Mouse (Mus musculus) neutrophil, adult 83 days (primary cell): ENCODE measurements around the gene Snrpb. TPM values are rescaled to one million over a fixed set of nuclear protein-coding genes. Genes with fewer than 3 reads are reported as not detected.

Experiments
- total RNA-seq, 2 experiments: library from RNA; stranded (reverse); gene quantifications; one replicate each; pipeline ENCODE4 v1.2.4; 2023

Gene Snrpb
- 100 to 1,000 TPM; 152 to 163 TPM for total RNA-seq

GRCm38 (mm10) chr2:130178706-130179506 is at the start of gene Snrpb:
Gene Snrpb, minus strand, starts transcription at chr2:130179403.

GRCm38 (mm10) chr2:130194894-130195293 is 15.7 kb upstream of the Snrpb start, which contains the start of gene Tmc2:
Gene Tmc2, plus strand, starts transcription at chr2:130195194.

Other genes with a start within 250 kb of the Snrpb start
- 10 to 100 TPM in 1 of 2 experiments, 1 to 10 TPM in 1; 7.8 to 13.8 TPM for gene Tgm3, start 167.1 kb downstream of the Snrpb start, total RNA-seq
- gene Tgm6, start 67.0 kb downstream of the Snrpb start, total RNA-seq, result not detected
- gene Tmc2, start 15.8 kb upstream of the Snrpb start, total RNA-seq, result not detected
- 100 to 1,000 TPM in 1 of 2 experiments, 10 to 100 TPM in 1; 91.1 to 110 TPM for gene Nop56, start 95.0 kb upstream of the Snrpb start, total RNA-seq
- gene Idh3b, start 105.1 kb upstream of the Snrpb start, total RNA-seq, result 10 to 100 TPM; 56.2 to 62.2 TPM
- not detected for gene Ebf4, start 115.8 kb upstream of the Snrpb start, total RNA-seq
- under 1 TPM; 0.40 to 0.96 TPM for gene Cpxm1, start 218.2 kb upstream of the Snrpb start, total RNA-seq
- not detected for gene Gm28372, start 225.8 kb upstream of the Snrpb start, total RNA-seq
- not detected for gene 1700020A23Rik, start 225.9 kb upstream of the Snrpb start, total RNA-seq
- not detected for gene Tmem239, start 227.1 kb upstream of the Snrpb start, total RNA-seq
- 10 to 100 TPM; 59.3 to 68.0 TPM for gene Vps16, start 244.9 kb upstream of the Snrpb start, total RNA-seq
- gene Pced1a, start 245.3 kb upstream of the Snrpb start, total RNA-seq, result 10 to 100 TPM; 11.6 to 13.3 TPM